Mouse (Mus musculus) cerebellum, adult 9-10 months (tissue): ENCODE data around the gene 1700013G24Rik.

Experiments
- DNase-seq: peaks from one replicate; pipeline ENCODE4 v3.0.0; 2022

The 1700013G24Rik gene

DNA sequence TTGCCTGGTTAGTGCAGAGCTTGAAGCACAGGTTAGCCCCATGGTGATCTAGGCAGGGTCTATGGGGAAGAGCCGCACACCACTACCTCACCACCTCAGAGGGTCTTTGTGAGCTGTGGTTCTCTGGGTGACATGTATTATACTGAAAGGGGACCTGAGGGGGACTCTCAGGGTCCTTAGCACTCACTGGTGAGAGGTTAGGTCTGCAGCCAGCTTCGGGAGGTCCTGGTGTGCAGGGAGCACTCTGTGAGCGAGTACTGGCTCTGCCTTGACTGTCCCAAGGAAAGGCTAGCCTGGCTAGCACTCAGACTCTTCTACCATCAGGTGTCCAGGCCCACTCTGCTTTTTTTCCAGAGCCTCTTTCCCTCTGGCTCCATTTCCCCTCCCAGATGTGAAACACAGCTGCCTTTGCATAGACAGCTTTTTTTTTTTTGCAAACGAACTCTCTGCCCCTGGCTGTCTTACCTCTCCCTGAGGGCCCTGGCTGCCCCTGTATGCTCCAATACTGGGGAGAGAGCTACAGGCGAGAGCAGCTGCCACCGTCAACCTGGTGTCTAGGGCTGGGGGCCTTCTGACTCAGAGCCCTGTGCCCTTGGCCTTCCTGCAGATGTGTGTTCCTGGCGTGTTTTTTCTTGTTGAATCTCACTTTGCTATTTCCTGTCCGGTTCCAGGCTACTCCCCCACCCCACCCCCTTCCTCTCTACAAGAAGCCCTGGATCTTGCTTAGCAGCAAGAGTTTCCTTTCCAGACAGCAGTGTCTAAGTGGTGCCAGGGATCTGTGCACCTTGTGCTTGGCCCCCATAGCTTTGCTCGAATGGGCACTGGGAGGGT lies 45.0 kb downstream of the 1700013G24Rik start:
- no peak for DNase-seq

DNA sequence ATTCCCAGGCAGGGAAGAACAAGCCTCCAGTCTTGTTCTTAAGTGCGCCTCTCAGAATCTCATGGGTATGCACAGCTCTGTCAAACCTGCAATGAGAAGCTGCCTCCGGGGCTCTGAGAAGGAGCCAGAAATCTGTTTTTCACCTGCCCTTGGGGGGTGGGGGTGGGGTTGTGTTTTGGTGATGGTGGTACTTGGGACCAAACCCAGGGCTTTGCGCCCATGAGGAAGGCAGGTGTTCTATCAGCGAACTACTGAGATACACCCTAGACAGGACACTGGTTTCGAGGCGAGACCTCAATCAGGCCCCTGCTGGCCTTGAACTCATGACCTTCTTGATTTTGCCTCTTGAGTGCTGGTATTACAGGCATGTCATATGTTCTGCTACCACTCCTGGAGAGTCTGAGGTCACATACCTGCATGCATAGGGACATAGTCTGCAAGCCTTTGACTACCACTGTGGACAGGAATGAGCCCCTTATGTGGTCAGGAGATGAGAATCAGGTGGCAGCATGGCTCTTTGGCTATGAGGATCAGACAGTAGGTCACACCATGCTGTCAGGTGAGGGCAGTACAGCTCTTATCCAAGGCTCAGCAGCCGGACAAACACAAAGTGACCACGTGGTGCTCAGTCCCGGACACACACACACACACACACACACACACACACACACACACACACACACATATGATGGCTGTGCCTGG lies 45.9 kb downstream of the 1700013G24Rik start:
- no peak for DNase-seq

DNA sequence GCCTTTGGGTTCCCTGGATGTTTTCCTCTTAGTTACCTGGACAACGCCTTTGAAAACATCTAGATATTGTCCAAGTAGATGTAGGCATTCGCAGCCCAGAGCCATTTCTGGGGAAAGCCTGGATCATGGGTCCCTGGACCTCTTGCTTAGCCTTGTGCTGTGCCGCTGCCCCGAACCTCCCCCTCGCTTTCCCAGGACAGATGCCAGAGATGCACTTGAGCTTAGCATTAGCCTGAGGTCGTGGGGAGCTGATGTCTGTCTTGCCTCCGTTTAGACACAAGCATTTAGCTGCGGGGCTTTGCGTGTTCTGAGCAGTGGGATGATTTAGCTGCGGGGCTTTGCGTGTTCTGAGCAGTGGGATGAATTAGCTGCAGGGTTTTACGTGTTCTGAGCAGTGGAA lies 47.1 kb downstream of the 1700013G24Rik start:
- DNase-seq, result no peak

DNA sequence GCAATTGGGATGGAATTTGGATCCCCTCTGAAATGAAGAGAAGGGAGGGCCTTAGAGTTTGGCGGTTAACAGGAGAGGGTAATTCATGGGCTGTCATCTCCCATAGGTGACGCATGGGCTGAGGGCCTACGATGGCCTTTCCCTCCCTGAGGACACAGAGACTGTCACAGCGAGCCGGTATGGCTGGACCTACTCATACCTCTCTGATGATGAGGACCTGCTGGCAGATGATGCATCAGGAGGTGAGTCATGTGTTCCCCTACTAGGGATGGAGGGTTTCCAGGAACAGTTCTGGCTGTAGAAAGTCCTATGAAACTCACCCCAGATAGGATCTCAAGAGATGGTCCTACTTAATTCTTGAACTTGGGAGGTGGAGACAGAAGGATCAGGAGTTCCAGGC lies 47.9 kb downstream of the 1700013G24Rik start:
- DNase-seq, result no peak

DNA sequence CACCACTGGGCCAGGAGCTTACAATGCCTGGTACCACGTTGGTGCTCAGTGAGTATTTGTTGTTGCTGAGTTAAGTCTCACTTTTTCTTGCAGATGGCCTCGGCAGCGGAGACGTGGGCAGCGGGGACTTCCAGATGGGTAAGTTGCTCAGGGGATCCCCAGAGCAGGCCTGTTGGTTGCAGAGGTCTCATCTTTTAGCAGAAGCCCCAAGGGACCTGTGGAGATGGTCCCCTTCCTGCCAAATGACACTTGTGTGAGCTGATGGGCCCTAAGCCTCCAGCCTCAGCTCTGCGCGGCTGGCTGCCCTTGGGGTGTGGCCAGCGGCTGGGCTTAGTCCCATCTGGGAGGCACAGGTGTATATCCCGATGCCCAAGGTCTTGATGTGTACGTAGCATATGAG lies 49.1 kb downstream of the 1700013G24Rik start:
- DNase-seq, result no peak

DNA sequence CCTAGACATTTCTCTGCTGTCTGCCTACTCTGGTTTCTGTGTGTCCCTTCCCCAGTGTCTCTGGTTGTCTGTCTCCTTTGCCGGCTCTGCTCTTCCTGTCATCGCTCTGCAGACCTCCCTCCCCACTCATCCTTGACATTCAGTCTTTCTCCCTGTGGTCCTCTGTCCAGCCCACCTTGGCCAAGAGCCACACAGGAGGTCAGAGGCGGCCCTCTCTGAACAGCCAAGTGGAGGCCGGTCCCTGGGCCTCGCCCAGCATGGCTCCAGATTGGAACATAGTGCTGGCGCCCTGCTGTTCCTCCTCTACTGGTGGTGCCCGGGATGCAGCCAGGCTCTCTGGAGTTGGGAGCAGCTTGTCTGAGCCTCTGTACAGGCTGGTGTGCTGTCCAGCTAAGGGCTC lies 49.7 kb downstream of the 1700013G24Rik start:
- no peak for DNase-seq

DNA sequence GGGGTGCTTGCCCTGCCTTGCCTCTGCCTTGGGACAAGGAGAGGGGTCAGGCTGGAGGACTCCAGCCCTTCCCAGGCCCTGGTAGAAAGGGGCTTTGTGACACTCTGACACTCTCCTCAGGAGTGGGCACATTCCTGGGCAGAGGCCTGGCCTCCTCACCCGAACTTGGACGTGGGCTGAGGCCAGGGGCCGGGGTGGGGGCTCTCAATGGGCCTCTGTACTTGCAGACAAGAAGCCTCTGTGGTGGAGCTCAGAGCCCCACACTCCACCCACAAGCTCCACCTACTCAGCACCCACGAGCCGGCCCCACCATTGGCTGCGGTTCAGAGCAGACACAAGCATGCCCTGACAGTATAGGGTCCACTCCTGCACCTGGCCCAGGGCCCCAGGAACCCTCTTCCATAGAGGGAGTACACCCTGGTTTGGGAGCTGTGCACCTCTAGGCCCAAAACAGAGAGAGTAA lies 50.5 kb downstream of the 1700013G24Rik start:
- no peak for DNase-seq
